Comparison of ENCODE assay signal across 9 mouse cellular contexts in the genomic region with DNA sequence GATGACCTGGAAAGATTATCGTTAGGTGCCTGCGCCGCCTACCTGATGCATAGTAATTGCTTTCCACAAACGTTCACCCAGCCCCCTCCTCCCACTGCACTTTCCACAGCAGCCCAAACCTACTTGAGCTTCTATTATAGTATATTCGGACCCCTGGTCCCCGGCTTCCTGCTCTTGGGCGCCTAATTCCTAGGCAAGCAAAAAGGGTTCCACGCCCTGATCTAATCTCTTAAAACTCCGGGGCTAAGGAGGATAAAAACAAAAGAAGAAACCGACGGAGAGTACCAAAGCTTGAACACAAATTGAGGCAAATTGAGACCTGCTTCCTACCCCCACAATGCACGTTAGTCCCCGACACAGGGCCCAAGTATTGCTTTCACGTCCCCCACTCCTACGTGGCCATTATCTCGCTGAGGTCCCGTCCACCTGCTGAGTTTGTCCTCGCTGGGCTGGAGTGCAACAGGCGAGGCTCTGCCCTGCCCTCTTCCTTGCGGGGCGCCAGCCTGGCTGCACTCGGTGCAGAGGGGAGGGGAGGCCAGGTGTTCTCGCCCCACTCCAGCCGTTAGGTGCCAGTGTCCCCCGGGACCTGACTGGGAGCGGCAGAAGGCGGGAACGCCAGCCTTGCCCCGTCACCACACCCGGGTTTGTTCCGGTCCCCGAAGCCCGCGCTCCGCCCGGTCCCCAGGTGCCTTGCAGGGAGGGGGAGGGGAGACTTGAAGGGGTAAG. TPM values are rescaled to one million over a fixed set of nuclear protein-coding genes. Genes with fewer than 3 reads are reported as not detected.
DNase-seq lines count a peak whose midpoint lies in the region; ATAC-seq lines count a peak whose summit lies in the region.
"Had no signal": no experiment of that assay in that cellular context is flagged by ENCODE, and none has a peak within 500 bp of the region (broad histone marks: within the 10 kb centered on the region; RNA-seq: fewer than 3 reads in every experiment).

No protein-coding gene starts in this region.

- H3K4me3 ChIP-seq in kidney, embryonic 14.5 days (ENCODE audit: low read length): peak overlapping the region; percentile 53
- H3K4me3 ChIP-seq in forebrain, embryonic 16.5 days (replicated peaks; ENCODE audit: low read length): peak overlapping the region; percentile 33
- H3K4me3 ChIP-seq in liver, embryonic 12.5 days: peak overlapping the region; percentile 82
- H3K4me3 ChIP-seq in neural tube, embryonic 12.5 days: peak overlapping the region; percentile 44

- peaks cover 17% of the 10 kb centered on the region for H3K4me1 ChIP-seq in kidney, embryonic 14.5 days (ENCODE audit: control insufficient read depth, insufficient read depth, low read length)
- H3K4me1 ChIP-seq in forebrain, embryonic 16.5 days (replicated peaks; ENCODE audit: control insufficient read depth, insufficient read depth, low read length): peaks cover 19% of the 10 kb centered on the region
- H3K4me1 ChIP-seq in liver, embryonic 12.5 days: peaks cover 51% of the 10 kb centered on the region
- peaks cover 36% of the 10 kb centered on the region for H3K4me1 ChIP-seq in neural tube, embryonic 12.5 days

- H3K27me3 ChIP-seq in kidney, embryonic 14.5 days (ENCODE audit: control insufficient read depth, insufficient read depth, low read length): no peaks in the 10 kb centered on the region
- H3K27me3 ChIP-seq in forebrain, embryonic 16.5 days (replicated peaks; ENCODE audit: control insufficient read depth, insufficient read depth, low read length): no peaks in the 10 kb centered on the region
- no peaks in the 10 kb centered on the region for H3K27me3 ChIP-seq in liver, embryonic 12.5 days (replicated peaks)
- H3K27me3 ChIP-seq in neural tube, embryonic 12.5 days (replicated peaks): peaks cover 10% of the 10 kb centered on the region; the same call in 1 of the 2 replicates

- DNase-seq in kidney, adult 18-20 months: no peak
- DNase-seq in MEL-GATA-1-ER (ENCODE audit: extremely low read depth, low read depth): peak; percentile 68
- DNase-seq in urinary bladder, postnatal 4 days (ENCODE audit: low spot score in 2 of 2): no peak
- no peak for DNase-seq in ovary, postnatal 14 days (ENCODE audit: low spot score)

- peak overlapping the region; percentile 84 for H3K4me2 ChIP-seq in kidney, embryonic 14.5 days (replicated peaks; ENCODE audit: low read depth, low read length)
- H3K4me2 ChIP-seq in forebrain, embryonic 16.5 days (ENCODE audit: low read length): peak overlapping the region; percentile 52
- peak overlapping the region; percentile 94 for H3K4me2 ChIP-seq in liver, embryonic 12.5 days
- H3K4me2 ChIP-seq in neural tube, embryonic 12.5 days (replicated peaks): peak overlapping the region; percentile 86

- H3K36me3 ChIP-seq in kidney, embryonic 14.5 days (ENCODE audit: control insufficient read depth, insufficient read depth, low read length): peaks cover 9% of the 10 kb centered on the region
- H3K36me3 ChIP-seq in forebrain, embryonic 16.5 days (ENCODE audit: control insufficient read depth, insufficient read depth): no peaks in the 10 kb centered on the region
- H3K36me3 ChIP-seq in liver, embryonic 12.5 days: peaks cover 37% of the 10 kb centered on the region
- no peaks in the 10 kb centered on the region for H3K36me3 ChIP-seq in neural tube, embryonic 12.5 days

- H3K9ac ChIP-seq in kidney, embryonic 14.5 days (ENCODE audit: low read depth, low read length): peak overlapping the region; percentile 60
- peak overlapping the region; percentile 33; the same call in 1 of the 2 replicates for H3K9ac ChIP-seq in forebrain, embryonic 16.5 days (replicated peaks; ENCODE audit: low read depth, low read length)
- peak overlapping the region; percentile 95 for H3K9ac ChIP-seq in liver, embryonic 12.5 days
- peak overlapping the region; percentile 49 for H3K9ac ChIP-seq in neural tube, embryonic 12.5 days

- no peaks in the 10 kb centered on the region for H3K9me3 ChIP-seq in kidney, embryonic 14.5 days (ENCODE audit: control insufficient read depth, low read length)
- no peaks in the 10 kb centered on the region for H3K9me3 ChIP-seq in forebrain, embryonic 16.5 days (ENCODE audit: control insufficient read depth, low read length)
- no peaks in the 10 kb centered on the region for H3K9me3 ChIP-seq in liver, embryonic 12.5 days (replicated peaks)
- no peaks in the 10 kb centered on the region for H3K9me3 ChIP-seq in neural tube, embryonic 12.5 days

- WGBS in kidney, embryonic 14.5 days: 3% methylated on average over 36 of the region's 36 CpGs
- WGBS in forebrain, embryonic 16.5 days: 4% methylated on average over 36 of the region's 36 CpGs
- WGBS in liver, embryonic 12.5 days (ENCODE audit: insufficient replicate concordance): 2% methylated on average over 36 of the region's 36 CpGs
- WGBS in neural tube, embryonic 12.5 days: 3% methylated on average over 36 of the region's 36 CpGs

- peak overlapping the region; percentile 88; the same call in 1 of the 2 replicates for H3K27ac ChIP-seq in kidney, embryonic 14.5 days (ENCODE audit: low read depth, low read length)
- H3K27ac ChIP-seq in forebrain, embryonic 16.5 days (ENCODE audit: low read length): no peak overlapping the region
- H3K27ac ChIP-seq in liver, embryonic 12.5 days: peak overlapping the region; percentile 91
- no peak overlapping the region for H3K27ac ChIP-seq in neural tube, embryonic 12.5 days

- ATAC-seq in kidney, embryonic 14.5 days (ENCODE audit: low FRiP score, low TSS enrichment): peak; percentile 29
- ATAC-seq in forebrain, embryonic 16.5 days: 0 out of 2 replicates have a peak, but pooled peaks have one; percentile 2
- ATAC-seq in liver, embryonic 12.5 days: peak; percentile 75
- ATAC-seq in neural tube, embryonic 12.5 days (ENCODE audit: low FRiP score, low read depth): peak; percentile 27

RNA-seq across cellular contexts. Expression of a gene that starts 0.6 kb away (rescaled TPM):
- polyA plus RNA-seq in kidney, embryonic 14.5 days (2014; fragmentation: Nextera tagmentation; extraction: Ambion mirVana): 156 and 193 TPM in 2 replicates
- polyA plus RNA-seq in forebrain, embryonic 16.5 days (2015; fragmentation: Nextera tagmentation; extraction: Ambion mirVana): 42.3 and 49.6 TPM in 2 replicates
- 814 and 842 TPM in 2 replicates for polyA plus RNA-seq in liver, embryonic 12.5 days (2016; fragmentation: Nextera tagmentation; extraction: Ambion mirVana)
- 110 and 111 TPM in 2 replicates for polyA plus RNA-seq in neural tube, embryonic 12.5 days (2016; fragmentation: Nextera tagmentation; extraction: Ambion mirVana)

RNA-seq across cellular contexts. Expression of a gene that starts 19.8 kb away (rescaled TPM):
- polyA plus RNA-seq in kidney, embryonic 14.5 days (2014; fragmentation: Nextera tagmentation; extraction: Ambion mirVana): 0.08 TPM in 1 of 2 replicates, not detected in the other
- not detected in 2 replicates for polyA plus RNA-seq in forebrain, embryonic 16.5 days (2015; fragmentation: Nextera tagmentation; extraction: Ambion mirVana)
- polyA plus RNA-seq in liver, embryonic 12.5 days (2016; fragmentation: Nextera tagmentation; extraction: Ambion mirVana): 0.10 TPM in 1 of 2 replicates, not detected in the other
- polyA plus RNA-seq in neural tube, embryonic 12.5 days (2016; fragmentation: Nextera tagmentation; extraction: Ambion mirVana): not detected in 2 replicates
- polyA plus RNA-seq: brain, embryonic 14.5 days had no signal

RNA-seq across cellular contexts. Expression of a gene that starts 22.2 kb away (rescaled TPM):
- 0.19 and 0.46 TPM in 2 replicates for polyA plus RNA-seq in kidney, embryonic 14.5 days (2014; fragmentation: Nextera tagmentation; extraction: Ambion mirVana)
- polyA plus RNA-seq in forebrain, embryonic 16.5 days (2015; fragmentation: Nextera tagmentation; extraction: Ambion mirVana): 3.0 and 3.3 TPM in 2 replicates
- polyA plus RNA-seq in liver, embryonic 12.5 days (2016; fragmentation: Nextera tagmentation; extraction: Ambion mirVana): 2.5 TPM in 2 replicates
- 0.56 and 0.78 TPM in 2 replicates for polyA plus RNA-seq in neural tube, embryonic 12.5 days (2016; fragmentation: Nextera tagmentation; extraction: Ambion mirVana)

RNA-seq across cellular contexts. Expression of a gene that starts 44.3 kb away (rescaled TPM):
- polyA plus RNA-seq in kidney, embryonic 14.5 days (2014; fragmentation: Nextera tagmentation; extraction: Ambion mirVana): 23.8 and 27.1 TPM in 2 replicates
- polyA plus RNA-seq in forebrain, embryonic 16.5 days (2015; fragmentation: Nextera tagmentation; extraction: Ambion mirVana): 10.1 and 12.3 TPM in 2 replicates
- 15.1 and 18.1 TPM in 2 replicates for polyA plus RNA-seq in liver, embryonic 12.5 days (2016; fragmentation: Nextera tagmentation; extraction: Ambion mirVana)
- 16.3 and 17.5 TPM in 2 replicates for polyA plus RNA-seq in neural tube, embryonic 12.5 days (2016; fragmentation: Nextera tagmentation; extraction: Ambion mirVana)

Comparison
In these comparisons a context has a peak if more than half of its experiments do, and no peak if none do; other contexts are left out.
1. ATAC-seq: peak in every context shown above with its lines; median percentile 75 in liver, embryonic 12.5 days; 29 in kidney, embryonic 14.5 days; 27 in neural tube, embryonic 12.5 days; 2 in forebrain, embryonic 16.5 days.
2. H3K27ac ChIP-seq: peak in kidney, embryonic 14.5 days (single experiment) and liver, embryonic 12.5 days (single experiment); none in forebrain, embryonic 16.5 days (single experiment) and neural tube, embryonic 12.5 days (single experiment).
3. H3K9ac ChIP-seq: peak in every context shown above with its lines; median percentile 95 in liver, embryonic 12.5 days; 60 in kidney, embryonic 14.5 days; 49 in neural tube, embryonic 12.5 days; 33 in forebrain, embryonic 16.5 days.
4. Peak in every context shown above with its lines, with median percentiles within 50 percentile points of each other: H3K4me2 ChIP-seq and H3K4me3 ChIP-seq.